Mouse (Mus musculus) brain, embryonic 14.5 days (tissue): Measurements from ENCODE around the gene Myo1b. TPM values are rescaled to one million over a fixed set of nuclear protein-coding genes. Genes with fewer than 3 reads are reported as not detected.

Experiments
- DNase-seq: peaks from one replicate; pipeline ENCODE4 v3.0.0-alpha.2; 2011; ENCODE audit warnings: low read depth
- CTCF ChIP-seq: fragments of 200-500 bp; IDR thresholded peaks from 2 replicates; pipeline ENCODE4 v1.5.1; 2012; ENCODE audit warnings: inconsistent platforms, mild to moderate bottlenecking, moderate library complexity, borderline replicate concordance; ENCODE audit not compliant: insufficient read depth, insufficient read length; ENCODE audit errors: extremely low read depth
- POLR2A ChIP-seq: fragments of 200-500 bp; IDR thresholded peaks from 2 replicates; pipeline ENCODE4 v1.6.1; 2012; ENCODE audit warnings: mild to moderate bottlenecking, inconsistent platforms, borderline replicate concordance; ENCODE audit not compliant: poor library complexity, insufficient read depth, insufficient read length, severe bottlenecking; ENCODE audit errors: extremely low read depth
- polyA plus RNA-seq: library from polyadenylated mRNA; depleted of rRNA; stranded (reverse); fragments of >200 nt; gene quantifications from 2 replicates; pipeline ENCODE4 v1.2.3, GENCODE M21; 2012; rRNA removed

The Myo1b gene
- polyA plus RNA-seq = 57.9 and 59.1 TPM in 2 replicates

- peak; percentile 85 for TF ChIP-seq POLR2A
- peak; percentile 24; the same call in 1 of the 2 replicates for TF ChIP-seq CTCF
- DNase-seq = peak; percentile 75
Measured at GRCm38 (mm10) chr1:51915576-51916156, at the start of gene Myo1b. Gene Myo1b, minus strand, starts transcription at chr1:51916071.

- TF ChIP-seq POLR2A = no peak
- TF ChIP-seq CTCF = no peak
- DNase-seq = no peak
Measured at GRCm38 (mm10) chr1:51964647-51965046, 48.8 kb upstream of the Myo1b start.

- DNase-seq = peak; percentile 18
- no peak for TF ChIP-seq CTCF
- no peak for TF ChIP-seq POLR2A
Measured at GRCm38 (mm10) chr1:51947116-51947515, 31.2 kb upstream of the Myo1b start.

- DNase-seq = peak; percentile 82
- TF ChIP-seq CTCF = peak; percentile 69; the same call in 1 of the 2 replicates
- TF ChIP-seq POLR2A = no peak
Measured at GRCm38 (mm10) chr1:51944755-51945154, 28.9 kb upstream of the Myo1b start.

- no peak for DNase-seq
- TF ChIP-seq POLR2A (no peak), CTCF (no peak)
Measured at GRCm38 (mm10) chr1:51938357-51938756, 22.5 kb upstream of the Myo1b start.

GRCm38 (mm10) chr1:51935006-51935405 lies 19.1 kb upstream of the Myo1b start:
- no peak for DNase-seq
- no peak for TF ChIP-seq POLR2A
- no peak for TF ChIP-seq CTCF

- TF ChIP-seq POLR2A (no peak), CTCF (no peak)
- DNase-seq = no peak
Measured at GRCm38 (mm10) chr1:51934176-51934924, 18.5 kb upstream of the Myo1b start.

GRCm38 (mm10) chr1:51932826-51933225 lies 17.0 kb upstream of the Myo1b start:
- TF ChIP-seq CTCF (no peak), POLR2A (no peak)
- no peak for DNase-seq

- no peak for TF ChIP-seq POLR2A
- no peak for TF ChIP-seq CTCF
- DNase-seq = no peak
Measured at GRCm38 (mm10) chr1:51931561-51931960, 15.7 kb upstream of the Myo1b start.

GRCm38 (mm10) chr1:51930584-51930983 lies 14.7 kb upstream of the Myo1b start:
- TF ChIP-seq POLR2A = no peak
- TF ChIP-seq CTCF = no peak
- DNase-seq = no peak

- DNase-seq = no peak
- TF ChIP-seq CTCF (no peak), POLR2A (no peak)
Measured at GRCm38 (mm10) chr1:51929557-51929956, 13.7 kb upstream of the Myo1b start.

GRCm38 (mm10) chr1:51922820-51923219 lies 6.9 kb upstream of the Myo1b start:
- peak; percentile 64 for DNase-seq
- TF ChIP-seq CTCF = no peak
- TF ChIP-seq POLR2A = no peak

- no peak for DNase-seq
- TF ChIP-seq POLR2A (no peak), CTCF (no peak)
Measured at GRCm38 (mm10) chr1:51916276-51916675, 405 bp upstream of the Myo1b start.
